Mouse (Mus musculus) subcutaneous adipose tissue, adult 2 months (tissue): ENCODE results near the gene Lrrc25. TPM values are rescaled to one million over a fixed set of nuclear protein-coding genes. Genes with fewer than 3 reads are reported as not detected.

ENCODE experiments used
- polyA plus RNA-seq: library from polyadenylated mRNA; depleted of rRNA; stranded (reverse); fragments of >200 nt; gene quantifications from 2 replicates; pipeline ENCODE4 v1.2.3, GENCODE M21; 2012; ENCODE audit warnings: low replicate concordance; rRNA removed

Gene Lrrc25
- polyA plus RNA-seq = 10.8 and 19.8 TPM in 2 replicates

DNA sequence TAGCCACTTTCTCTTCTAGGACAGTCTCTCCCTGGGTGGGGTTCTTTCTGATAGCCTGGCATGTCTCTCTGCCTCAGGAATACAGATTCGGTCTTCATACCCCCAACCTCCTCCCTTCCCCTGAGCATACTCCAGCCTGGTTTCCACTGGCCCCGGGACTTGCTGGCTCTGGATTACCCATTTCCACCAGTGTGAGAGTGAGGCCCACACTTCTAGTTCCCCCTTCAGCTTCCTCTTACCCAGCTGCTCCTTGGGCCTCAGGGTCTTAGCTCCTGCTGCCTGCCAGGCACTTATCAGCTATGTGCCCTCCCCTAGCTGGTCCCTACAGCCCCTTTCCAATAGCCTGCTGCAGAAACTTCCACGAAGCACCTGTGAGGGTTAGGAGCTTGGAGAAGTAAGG is at the start of gene Lrrc25:
Gene Lrrc25, plus strand, starts transcription at position 262 of the 400 bp plus-strand sequence.

DNA sequence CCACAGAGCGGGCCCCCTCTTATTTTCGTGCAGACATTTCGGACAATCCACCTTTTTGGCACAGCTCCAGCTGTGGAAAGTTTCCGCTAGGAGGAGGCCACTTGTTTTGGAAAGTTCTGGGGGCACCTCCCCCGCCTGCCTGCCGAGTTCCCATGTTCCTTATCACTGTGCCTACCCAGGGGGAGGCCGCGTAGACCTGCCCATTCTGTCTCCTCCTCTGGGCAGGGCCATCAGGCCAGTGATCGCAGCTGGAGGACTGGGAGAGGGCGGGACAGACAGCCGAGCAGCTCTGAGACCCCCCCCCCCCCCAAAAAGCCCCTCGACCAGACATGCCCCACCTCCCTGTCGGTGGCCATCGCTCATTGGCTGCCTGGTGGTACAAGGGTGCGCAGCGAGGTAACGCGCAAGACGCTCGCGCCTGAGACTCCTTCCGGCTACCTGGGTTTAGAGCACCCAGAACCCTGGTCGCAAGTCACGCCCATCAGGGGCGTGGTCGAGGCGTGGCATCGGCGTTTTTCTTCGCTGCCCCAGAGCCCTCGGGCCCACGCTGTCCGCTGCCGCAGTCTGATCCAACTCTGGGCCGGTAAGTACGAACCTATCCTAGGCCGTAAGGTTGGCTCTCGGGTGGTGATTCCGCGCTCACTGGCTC is 21.9 kb upstream of the Lrrc25 start, which contains the start of gene Isyna1:
Gene Isyna1, plus strand, starts transcription at position 413 of the 649 bp plus-strand sequence.

DNA sequence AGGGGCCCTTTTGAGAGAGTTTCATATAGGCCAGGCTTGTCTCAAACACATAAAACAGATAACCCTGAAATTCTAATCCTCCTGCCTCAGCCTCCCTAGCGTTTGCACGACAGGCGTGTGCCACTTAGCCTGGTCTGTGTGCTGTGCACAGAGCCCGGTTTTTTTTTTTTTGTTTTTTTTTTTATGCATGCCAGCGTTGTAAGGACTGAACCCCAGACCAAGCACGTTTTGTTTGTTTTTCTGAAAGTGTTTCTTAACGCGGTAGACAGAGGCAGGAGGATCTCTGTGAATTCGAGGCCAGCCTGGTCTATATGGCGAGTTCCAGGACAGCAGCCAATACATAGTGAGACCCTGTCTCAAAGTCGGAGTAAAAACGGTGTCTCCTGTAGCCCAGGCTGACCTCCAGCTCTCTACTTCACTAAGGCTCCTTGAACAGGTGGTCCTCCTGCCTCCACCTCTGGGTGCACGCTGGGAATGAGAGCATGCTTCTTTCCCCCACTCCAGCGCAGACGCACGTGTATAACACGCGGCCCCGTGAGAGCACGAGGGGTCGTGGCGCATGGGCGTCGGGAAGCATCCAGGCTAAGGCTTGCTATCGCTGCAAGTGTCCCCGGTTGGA is 7.1 kb upstream of the Lrrc25 start, which contains the start of gene Ssbp4:
Gene Ssbp4, minus strand, starts transcription at position 124 of the 619 bp plus-strand sequence.

DNA sequence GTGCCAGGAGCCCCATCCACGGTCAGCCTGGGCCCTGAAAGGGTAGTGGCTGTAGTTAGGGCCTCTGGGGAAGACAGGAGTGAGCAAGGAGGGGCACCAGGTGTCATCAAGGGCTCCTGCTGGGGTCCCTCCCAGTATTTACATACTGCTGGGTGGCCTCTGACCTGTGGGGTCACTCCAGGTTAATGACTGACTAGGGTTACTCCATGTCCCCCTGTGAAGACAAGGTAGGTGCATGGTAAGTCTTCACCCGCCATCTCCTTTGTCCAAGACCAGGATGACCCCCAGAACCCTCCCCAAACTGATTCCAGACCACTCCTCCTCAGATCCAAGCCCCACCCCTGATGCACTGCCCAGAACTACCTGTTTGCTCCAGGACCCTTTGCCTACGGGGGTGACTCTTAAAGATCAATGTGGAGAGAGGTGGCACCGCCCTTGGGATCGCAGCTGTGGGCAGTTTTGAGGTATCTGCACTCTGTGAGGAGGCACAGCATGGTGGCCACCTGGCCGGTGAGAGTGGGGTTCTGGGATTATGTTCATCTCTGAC is 16.5 kb downstream of the Lrrc25 start, which contains the start of gene Gdf15:
Gene Gdf15, minus strand, starts transcription at position 111 of the 547 bp plus-strand sequence.

DNA sequence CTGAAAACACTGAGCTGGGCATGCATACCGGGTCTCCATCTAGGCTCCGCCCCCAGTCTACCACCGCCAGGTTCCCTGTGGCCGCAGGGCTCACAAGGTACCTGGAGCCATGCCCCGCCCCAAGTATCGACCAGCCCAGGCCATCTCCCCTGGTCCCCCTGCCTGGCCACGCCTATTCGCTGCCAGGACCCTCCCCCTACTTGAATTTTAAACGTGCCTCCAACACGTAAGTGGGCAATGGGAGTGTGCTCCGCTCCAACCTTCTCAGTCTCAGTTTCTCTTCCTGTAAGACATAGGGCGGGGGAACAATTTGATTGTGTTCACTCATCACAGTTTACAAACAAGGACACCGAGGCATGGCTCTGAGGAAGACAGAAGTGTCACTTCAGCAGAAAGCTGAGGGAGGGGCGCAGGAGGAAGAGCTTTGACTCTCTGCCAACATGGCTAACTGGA is 44.3 kb downstream of the Lrrc25 start, which contains the start of gene Pgpep1:
Gene Pgpep1, minus strand, starts transcription at position 116 of the 453 bp plus-strand sequence.

Other genes starting within 250 kb of the Lrrc25 start
- gene Comp, start 242.6 kb upstream of the Lrrc25 start, polyA plus RNA-seq = 1.2 TPM in 2 replicates
- gene Crtc1, start 176.6 kb upstream of the Lrrc25 start, polyA plus RNA-seq = 13.5 and 36.3 TPM in 2 replicates
- 34.4 and 65.1 TPM in 2 replicates for gene Klhl26, start 139.2 kb upstream of the Lrrc25 start, polyA plus RNA-seq
- 7.8 TPM in 1 of 2 replicates, not detected in the other for gene Tmem59l, start 128.8 kb upstream of the Lrrc25 start, polyA plus RNA-seq
- 2.6 and 5.6 TPM in 2 replicates for gene Crlf1, start 123.0 kb upstream of the Lrrc25 start, polyA plus RNA-seq
- 210 and 310 TPM in 2 replicates for gene Rex1bd, start 109.4 kb upstream of the Lrrc25 start, polyA plus RNA-seq
- gene Uba52, start 105.4 kb upstream of the Lrrc25 start, polyA plus RNA-seq = 477 and 704 TPM in 2 replicates
- gene Fkbp8, start 88.4 kb upstream of the Lrrc25 start, polyA plus RNA-seq = 427 and 435 TPM in 2 replicates
- gene Kxd1, start 88.2 kb upstream of the Lrrc25 start, polyA plus RNA-seq = 103 and 119 TPM in 2 replicates
- 20.7 and 31.8 TPM in 2 replicates for gene Ell, start 76.7 kb upstream of the Lrrc25 start, polyA plus RNA-seq
- gene Isyna1, start 21.8 kb upstream of the Lrrc25 start, polyA plus RNA-seq = 69.7 and 218 TPM in 2 replicates
- 125 and 281 TPM in 2 replicates for gene Ssbp4, start 7.3 kb upstream of the Lrrc25 start, polyA plus RNA-seq
- 1.6 and 3.3 TPM in 2 replicates for gene Gdf15, start 16.3 kb downstream of the Lrrc25 start, polyA plus RNA-seq
- 37.1 and 48.1 TPM in 2 replicates for gene Pgpep1, start 44.2 kb downstream of the Lrrc25 start, polyA plus RNA-seq
- gene Lsm4, start 57.1 kb downstream of the Lrrc25 start, polyA plus RNA-seq = 50.4 and 106 TPM in 2 replicates
- 135 and 458 TPM in 2 replicates for gene Jund, start 82.8 kb downstream of the Lrrc25 start, polyA plus RNA-seq
- gene Iqcn, start 87.3 kb downstream of the Lrrc25 start, polyA plus RNA-seq = 0.03 TPM in 1 of 2 replicates, not detected in the other
- 0.13 TPM in 1 of 2 replicates, not detected in the other for gene Gm3336, start 102.4 kb downstream of the Lrrc25 start, polyA plus RNA-seq
- gene Pde4c, start 107.6 kb downstream of the Lrrc25 start, polyA plus RNA-seq = 6.5 and 17.1 TPM in 2 replicates
- 34.5 and 43.4 TPM in 2 replicates for gene Rab3a, start 138.5 kb downstream of the Lrrc25 start, polyA plus RNA-seq
- gene Mpv17l2, start 144.8 kb downstream of the Lrrc25 start, polyA plus RNA-seq = 89.6 and 146 TPM in 2 replicates
- gene Pik3r2, start 160.6 kb downstream of the Lrrc25 start, polyA plus RNA-seq = 96.1 and 136 TPM in 2 replicates
- 27.3 and 65.9 TPM in 2 replicates for gene Mast3, start 188.9 kb downstream of the Lrrc25 start, polyA plus RNA-seq
- 0.57 and 2.5 TPM in 2 replicates for gene Il12rb1, start 192.3 kb downstream of the Lrrc25 start, polyA plus RNA-seq
- gene Arrdc2, start 223.6 kb downstream of the Lrrc25 start, polyA plus RNA-seq = 24.6 and 56.0 TPM in 2 replicates
- 11.3 and 12.6 TPM in 2 replicates for gene Kcnn1, start 247.1 kb downstream of the Lrrc25 start, polyA plus RNA-seq